Mouse (Mus musculus) hindbrain, embryonic 15.5 days (tissue): ENCODE measurements around the gene Stk35. TPM values are rescaled to one million over a fixed set of nuclear protein-coding genes. Genes with fewer than 3 reads are reported as not detected.

ENCODE experiments used
- ATAC-seq: fragments of 200-750 bp; cut with Nextera tagmentation; 2 replicates; pipeline ENCODE4 v1.8.0; 2017; ENCODE audit warnings: low read depth, moderate number of reproducible peaks, moderate TSS enrichment; ENCODE audit not compliant: low FRiP score
- H3K27ac ChIP-seq: fragments of 300-500 bp; sonication (generic); replicated peaks from 2 replicates; pipeline ENCODE4 v1.5.1; 2015; ENCODE audit warnings: mild to moderate bottlenecking, inconsistent platforms
- H3K27me3 ChIP-seq: fragments of 300-500 bp; sonication (generic); 2 replicates; pipeline ENCODE4 v1.6.1; 2015; ENCODE audit warnings: control low read depth, inconsistent platforms
- H3K36me3 ChIP-seq: fragments of 300-500 bp; sonication (generic); 2 replicates; pipeline ENCODE4 v1.6.1; 2015; ENCODE audit warnings: control low read depth, inconsistent platforms
- H3K4me1 ChIP-seq: fragments of 300-500 bp; sonication (generic); replicated peaks from 2 replicates; pipeline ENCODE4 v1.6.1; 2015; ENCODE audit warnings: control low read depth, inconsistent platforms
- H3K4me2 ChIP-seq: fragments of 300-500 bp; sonication (generic); 2 replicates; pipeline ENCODE4 v1.6.1; 2015; ENCODE audit warnings: moderate library complexity, mild to moderate bottlenecking, inconsistent platforms
- H3K4me3 ChIP-seq: fragments of 300-500 bp; sonication (generic); 2 replicates; pipeline ENCODE4 v1.5.1; 2015; ENCODE audit warnings: mild to moderate bottlenecking, inconsistent platforms
- H3K9ac ChIP-seq: fragments of 300-500 bp; sonication (generic); 2 replicates; pipeline ENCODE4 v1.6.1; 2015; ENCODE audit warnings: inconsistent platforms
- H3K9me3 ChIP-seq: fragments of 300-500 bp; sonication (generic); 2 replicates; pipeline ENCODE4 v1.6.1; 2016; ENCODE audit warnings: control low read depth, inconsistent platforms
- WGBS: fragments of 180-500 bp; shearing (Covaris S2); methylation state at CpG from one replicate; pipeline ENCODE4 v1.1.7; 2015; 5-methylcytosine and 5-hydroxymethylcytosine counted together
- polyA plus RNA-seq: library from polyadenylated mRNA; unstranded; fragments of >200 nt; fragmentation: Nextera tagmentation; extraction: Ambion mirVana; gene quantifications from 2 replicates; pipeline ENCODE4 v1.2.1, GENCODE M21; 2015

Gene Stk35
- polyA plus RNA-seq: 7.4 and 8.9 TPM in 2 replicates

DNA sequence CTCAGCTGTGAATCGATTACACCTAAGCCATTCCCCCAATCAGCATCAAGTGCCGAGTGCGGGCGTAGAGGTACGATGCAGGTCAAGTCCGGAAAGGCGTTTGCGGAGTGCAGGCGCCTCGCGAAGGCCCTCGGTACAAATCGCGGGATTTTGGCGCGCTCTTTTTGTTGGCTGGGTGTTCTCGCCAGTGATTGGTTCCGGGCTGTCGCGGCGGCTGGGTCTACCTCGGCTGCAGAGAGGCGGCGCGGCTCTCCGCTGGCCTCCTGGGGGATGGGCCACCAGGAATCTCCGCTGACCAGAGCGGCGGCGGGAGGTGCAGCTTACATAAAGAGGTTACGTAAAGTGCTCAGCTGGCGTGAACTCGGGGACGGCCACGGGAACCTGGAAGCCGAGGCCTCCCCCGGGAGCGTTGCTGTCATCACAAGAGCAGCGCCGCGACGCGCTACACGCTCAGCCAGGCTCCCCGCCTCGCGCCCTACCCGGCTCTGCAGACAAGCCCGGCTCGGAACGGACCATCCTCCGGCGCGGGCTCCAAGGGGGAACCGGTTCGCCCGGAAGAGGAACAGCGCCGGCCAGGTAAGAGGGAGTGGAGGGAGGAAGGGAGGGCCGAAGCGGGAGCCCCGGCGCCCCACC lies at the start of gene Stk35:
Stk35 (plus strand) TSS at position 247 of the 633 bp plus-strand sequence.
- Histone ChIP-seq H3K4me2 (peak within 1 kb of the TSS; percentile 87), H3K9me3 (no peaks in the 10 kb centered on the region), H3K9ac (peak within 1 kb of the TSS; percentile 92), H3K27ac (peak within 1 kb of the TSS; percentile 98), H3K4me3 (peak within 1 kb of the TSS; percentile 100), H3K4me1 (peaks cover 36% of the 10 kb centered on the region), H3K36me3 (no peaks in the 10 kb centered on the region), H3K27me3 (no peaks in the 10 kb centered on the region)
- ATAC-seq: peak; percentile 91
- under 1% methylated on average over 56 of the region's 63 CpGs for WGBS

DNA sequence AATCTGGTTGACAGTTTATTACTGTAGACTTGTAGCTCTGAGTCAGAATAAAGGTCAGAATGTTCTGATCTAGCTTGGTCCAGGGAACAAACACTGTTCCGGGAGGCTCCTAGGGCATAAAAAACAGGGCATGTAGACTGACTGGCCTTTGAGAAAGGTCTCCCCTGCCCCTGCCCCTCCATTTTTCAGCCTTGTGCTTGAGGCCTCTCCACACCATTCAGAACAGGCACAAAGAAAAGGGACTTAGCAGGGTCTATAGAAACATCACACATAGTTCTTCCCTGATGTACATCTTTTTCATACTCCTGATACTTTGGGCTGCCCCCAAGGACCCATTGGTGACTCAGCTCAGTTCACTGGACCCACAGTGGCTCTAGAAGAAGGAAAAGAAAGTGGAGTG lies 18.3 kb upstream of the Stk35 start:
- 100% methylated on average over 1 of the region's 1 CpGs for WGBS

DNA sequence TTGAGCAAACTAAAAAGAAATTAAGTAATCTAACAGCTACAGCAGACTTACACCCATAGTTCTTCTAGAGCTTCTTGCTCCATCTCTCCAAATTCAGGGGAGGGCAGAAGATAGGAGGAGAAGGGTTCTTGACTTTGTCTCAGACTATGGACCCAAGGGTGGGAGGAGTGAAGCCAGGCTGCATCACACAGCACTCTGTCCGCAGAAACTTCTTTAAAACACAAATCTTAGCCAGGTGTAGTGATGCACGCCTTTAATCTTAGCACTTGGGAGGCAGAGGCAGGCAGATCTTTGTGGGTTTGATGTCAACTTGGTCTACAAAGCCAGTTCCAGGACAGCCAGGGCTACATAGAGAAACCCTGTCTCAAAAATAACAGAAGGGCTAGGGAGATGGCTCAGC lies 3.8 kb upstream of the Stk35 start:
- Histone ChIP-seq H3K9me3 (no peaks in the 10 kb centered on the region), H3K9ac (no peak overlapping the region), H3K36me3 (no peaks in the 10 kb centered on the region), H3K27ac (no peak overlapping the region), H3K27me3 (no peaks in the 10 kb centered on the region), H3K4me2 (no peak overlapping the region), H3K4me3 (no peak overlapping the region), H3K4me1 (peaks cover 6% of the 10 kb centered on the region)
- ATAC-seq: no peak
- 92% methylated on average over 2 of the region's 2 CpGs for WGBS

More for the DNA sequence above, 18.3 kb upstream of the Stk35 start:
- H3K27me3 ChIP-seq: no peaks in the 10 kb centered on the region
- no peak overlapping the region for H3K4me2 ChIP-seq
- H3K9me3 ChIP-seq: no peaks in the 10 kb centered on the region
- ATAC-seq: no peak
- no peak overlapping the region for H3K9ac ChIP-seq
- no peaks in the 10 kb centered on the region for H3K36me3 ChIP-seq
- H3K4me3 ChIP-seq: no peak overlapping the region
- no peaks in the 10 kb centered on the region for H3K4me1 ChIP-seq
- no peak overlapping the region for H3K27ac ChIP-seq

DNA sequence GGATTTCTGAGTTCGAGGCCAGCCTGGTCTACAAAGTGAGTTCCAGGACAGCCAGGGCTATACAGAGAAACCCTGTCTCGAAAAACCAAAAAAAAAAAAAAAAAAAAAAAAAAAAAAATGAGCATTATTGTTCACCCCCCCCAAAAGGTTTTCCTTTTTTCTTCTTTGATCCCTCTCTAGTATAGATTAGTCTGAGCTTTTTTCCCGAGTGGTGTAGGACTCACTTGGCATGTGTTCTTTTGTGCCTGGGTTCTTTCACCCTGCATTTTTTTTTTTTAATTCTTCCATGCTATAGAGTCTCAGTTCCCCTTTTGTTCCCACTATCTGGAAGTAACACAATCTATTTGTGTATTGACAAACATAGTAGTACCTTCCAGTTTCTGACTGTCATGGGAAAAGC lies 2.6 kb upstream of the Stk35 start:
- H3K36me3 ChIP-seq: no peaks in the 10 kb centered on the region
- H3K4me2 ChIP-seq: no peak overlapping the region
- H3K27ac ChIP-seq: no peak overlapping the region
- ATAC-seq: no peak
- H3K4me3 ChIP-seq: no peak overlapping the region
- H3K27me3 ChIP-seq: no peaks in the 10 kb centered on the region
- H3K9me3 ChIP-seq: no peaks in the 10 kb centered on the region
- H3K4me1 ChIP-seq: peaks cover 15% of the 10 kb centered on the region
- 73% methylated on average over 2 of the region's 3 CpGs for WGBS
- H3K9ac ChIP-seq: no peak overlapping the region

DNA sequence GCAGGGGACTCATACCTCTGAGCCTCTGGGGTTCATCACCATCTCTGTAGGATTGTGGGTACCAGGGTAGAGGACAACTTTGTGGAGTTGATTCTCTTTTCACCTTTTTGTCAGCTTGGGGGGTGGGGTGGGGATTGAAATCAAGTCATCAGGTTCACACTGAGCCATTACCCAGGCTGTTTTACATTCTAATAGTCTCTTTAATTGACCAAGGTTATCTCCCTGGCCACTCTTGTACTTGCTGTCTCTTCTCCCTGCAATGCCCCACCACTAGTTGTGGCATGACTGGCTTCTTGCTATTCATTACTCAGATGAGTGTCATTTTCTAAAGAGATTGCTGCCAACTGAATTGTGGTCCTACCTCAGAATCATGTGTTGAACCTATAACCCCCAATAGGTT lies 1.9 kb upstream of the Stk35 start:
- ATAC-seq: no peak
- no peaks in the 10 kb centered on the region for H3K9me3 ChIP-seq
- no peak overlapping the region for H3K4me2 ChIP-seq
- H3K9ac ChIP-seq: no peak overlapping the region
- no peak overlapping the region for H3K4me3 ChIP-seq
- H3K27ac ChIP-seq: no peak overlapping the region
- H3K36me3 ChIP-seq: no peaks in the 10 kb centered on the region
- peaks cover 22% of the 10 kb centered on the region for H3K4me1 ChIP-seq
- H3K27me3 ChIP-seq: no peaks in the 10 kb centered on the region

DNA sequence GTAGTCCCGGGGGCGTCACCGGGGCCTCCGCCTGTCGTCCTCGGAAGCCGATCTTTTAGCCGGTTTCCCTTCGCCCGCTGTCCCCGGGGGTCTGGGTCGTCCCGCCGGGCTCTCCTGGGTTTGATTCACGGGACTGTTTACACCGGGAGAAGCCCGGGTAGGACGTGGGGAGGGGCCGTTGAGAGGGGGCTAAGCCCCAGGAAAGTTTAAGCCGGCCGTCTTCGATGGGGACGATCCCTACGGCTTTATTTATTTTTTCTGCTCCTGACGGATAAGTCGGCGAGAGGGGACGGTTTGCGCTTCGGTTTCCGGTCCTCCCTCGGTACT lies 550 bp downstream of the Stk35 start:
- peak; percentile 70 for ATAC-seq
- Histone ChIP-seq H3K4me2 (peak overlapping the region; percentile 87), H3K9me3 (no peaks in the 10 kb centered on the region), H3K27me3 (no peaks in the 10 kb centered on the region), H3K4me1 (peaks cover 38% of the 10 kb centered on the region), H3K4me3 (peak overlapping the region; percentile 100), H3K36me3 (no peaks in the 10 kb centered on the region), H3K27ac (peak overlapping the region; percentile 98), H3K9ac (peak overlapping the region; percentile 92)
- 0% methylated on average over 32 of the region's 32 CpGs for WGBS

DNA sequence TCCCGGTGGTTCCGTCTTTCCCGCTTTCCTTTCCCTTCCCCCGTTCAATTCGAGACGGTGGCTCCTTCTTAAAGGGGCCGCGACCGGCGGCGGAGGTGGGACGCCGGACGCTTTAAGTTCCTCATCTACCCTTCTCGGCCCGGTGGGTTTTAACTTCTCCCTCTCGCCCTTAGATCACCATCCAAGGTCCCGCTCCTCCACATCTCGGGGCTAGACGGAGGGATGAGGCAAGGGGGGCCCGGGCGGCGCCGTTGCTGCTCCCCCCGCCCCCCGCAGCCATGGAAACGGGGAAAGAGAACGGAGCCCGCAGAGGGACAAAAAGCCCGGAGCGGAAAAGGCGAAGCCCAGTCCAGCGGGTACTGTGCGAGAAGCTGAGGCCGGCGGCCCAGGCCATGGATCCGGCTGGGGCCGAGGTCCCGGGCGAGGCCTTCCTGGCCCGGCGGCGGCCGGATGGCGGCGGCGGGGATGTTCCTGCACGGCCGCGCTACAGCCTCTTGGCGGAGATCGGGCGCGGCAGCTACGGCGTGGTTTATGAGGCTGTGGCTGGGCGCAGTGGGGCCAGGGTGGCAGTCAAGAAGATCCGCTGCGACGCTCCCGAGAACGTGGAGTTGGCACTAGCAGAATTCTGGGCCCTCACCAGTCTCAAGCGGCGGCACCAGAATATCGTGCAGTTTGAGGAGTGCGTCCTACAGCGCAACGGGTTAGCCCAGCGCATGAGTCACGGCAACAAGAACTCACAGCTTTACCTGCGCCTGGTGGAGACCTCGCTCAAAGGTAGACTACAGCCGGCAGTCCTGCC lies 1.1 kb downstream of the Stk35 start:
- H3K36me3 ChIP-seq: no peaks in the 10 kb centered on the region
- peak overlapping the region; percentile 100 for H3K4me3 ChIP-seq
- peak overlapping the region; percentile 98 for H3K27ac ChIP-seq
- peak overlapping the region; percentile 87 for H3K4me2 ChIP-seq
- no peaks in the 10 kb centered on the region for H3K9me3 ChIP-seq
- peak overlapping the region; percentile 92 for H3K9ac ChIP-seq
- H3K27me3 ChIP-seq: no peaks in the 10 kb centered on the region
- H3K4me1 ChIP-seq: peaks cover 41% of the 10 kb centered on the region
- ATAC-seq: peak; percentile 85
- under 1% methylated on average over 73 of the region's 73 CpGs for WGBS

DNA sequence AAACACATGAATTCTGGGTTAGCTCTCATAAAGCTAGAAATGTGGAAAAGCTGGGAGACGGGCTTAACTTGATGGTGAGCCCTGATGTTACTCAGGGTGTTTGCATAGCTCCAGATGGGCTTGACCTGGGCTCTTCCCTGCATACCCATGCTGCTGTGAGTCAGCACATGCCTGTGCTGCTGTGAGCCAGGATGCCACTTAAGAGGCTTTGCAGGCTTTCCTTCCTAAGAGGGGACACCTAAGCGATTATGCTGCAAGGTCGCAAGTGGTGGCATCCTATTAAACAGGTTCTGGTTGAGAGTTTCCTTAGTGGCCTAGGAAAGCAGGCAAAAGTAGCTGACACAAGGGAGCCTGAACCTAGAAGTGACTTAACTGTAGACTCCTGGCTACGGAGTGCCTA lies 5.2 kb downstream of the Stk35 start:
- WGBS: 95% methylated on average over 4 of the region's 4 CpGs
- Histone ChIP-seq H3K4me3 (no peak overlapping the region), H3K27ac (no peak overlapping the region), H3K4me1 (peaks cover 41% of the 10 kb centered on the region), H3K4me2 (no peak overlapping the region), H3K27me3 (no peaks in the 10 kb centered on the region), H3K36me3 (peaks cover 7% of the 10 kb centered on the region), H3K9me3 (no peaks in the 10 kb centered on the region), H3K9ac (no peak overlapping the region)
- no peak for ATAC-seq

DNA sequence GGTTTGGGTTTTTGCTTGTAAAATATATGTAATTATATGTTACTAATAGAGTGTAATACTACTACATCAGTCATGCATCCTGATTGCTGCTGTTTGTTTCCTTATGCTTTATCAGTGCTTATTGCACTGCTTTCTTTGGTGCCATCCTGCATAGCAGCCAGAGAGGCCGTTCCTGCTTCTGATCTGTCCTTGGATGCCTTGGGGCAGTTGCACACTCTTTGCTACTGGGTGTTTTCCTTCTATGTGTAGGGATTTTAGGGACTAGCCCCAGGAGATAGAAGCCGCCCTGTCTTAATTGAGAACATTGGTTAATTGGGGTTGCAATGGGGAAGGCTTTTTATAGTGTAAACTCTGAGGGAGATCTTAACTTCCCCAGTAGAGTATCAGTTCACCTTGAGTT lies 6.2 kb downstream of the Stk35 start:
- no peaks in the 10 kb centered on the region for H3K27me3 ChIP-seq
- peaks cover 41% of the 10 kb centered on the region for H3K4me1 ChIP-seq
- no peaks in the 10 kb centered on the region for H3K9me3 ChIP-seq
- H3K27ac ChIP-seq: no peak overlapping the region
- WGBS: 96% methylated on average over 2 of the region's 2 CpGs
- H3K36me3 ChIP-seq: peaks cover 17% of the 10 kb centered on the region
- no peak overlapping the region for H3K9ac ChIP-seq
- ATAC-seq: no peak
- H3K4me2 ChIP-seq: no peak overlapping the region
- H3K4me3 ChIP-seq: no peak overlapping the region

DNA sequence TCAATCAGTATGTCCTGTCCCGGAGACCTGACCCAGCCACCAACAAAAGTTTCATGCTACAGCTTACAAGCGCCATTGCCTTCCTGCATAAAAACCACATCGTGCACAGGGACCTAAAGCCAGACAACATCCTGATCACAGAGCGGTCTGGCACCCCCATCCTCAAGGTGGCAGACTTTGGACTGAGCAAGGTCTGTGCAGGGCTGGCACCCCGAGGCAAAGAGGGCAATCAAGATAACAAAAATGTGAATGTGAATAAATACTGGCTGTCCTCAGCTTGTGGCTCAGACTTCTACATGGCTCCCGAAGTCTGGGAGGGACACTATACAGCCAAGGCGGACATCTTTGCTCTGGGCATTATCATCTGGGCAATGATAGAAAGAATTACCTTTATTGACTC lies 10.2 kb downstream of the Stk35 start:
- H3K27me3 ChIP-seq: no peaks in the 10 kb centered on the region
- no peak overlapping the region for H3K4me3 ChIP-seq
- no peak overlapping the region for H3K9ac ChIP-seq
- H3K9me3 ChIP-seq: no peaks in the 10 kb centered on the region
- peaks cover 17% of the 10 kb centered on the region for H3K4me1 ChIP-seq
- H3K4me2 ChIP-seq: no peak overlapping the region
- ATAC-seq: no peak
- peaks cover 17% of the 10 kb centered on the region for H3K36me3 ChIP-seq
- WGBS: 98% methylated on average over 7 of the region's 7 CpGs
- H3K27ac ChIP-seq: no peak overlapping the region

DNA sequence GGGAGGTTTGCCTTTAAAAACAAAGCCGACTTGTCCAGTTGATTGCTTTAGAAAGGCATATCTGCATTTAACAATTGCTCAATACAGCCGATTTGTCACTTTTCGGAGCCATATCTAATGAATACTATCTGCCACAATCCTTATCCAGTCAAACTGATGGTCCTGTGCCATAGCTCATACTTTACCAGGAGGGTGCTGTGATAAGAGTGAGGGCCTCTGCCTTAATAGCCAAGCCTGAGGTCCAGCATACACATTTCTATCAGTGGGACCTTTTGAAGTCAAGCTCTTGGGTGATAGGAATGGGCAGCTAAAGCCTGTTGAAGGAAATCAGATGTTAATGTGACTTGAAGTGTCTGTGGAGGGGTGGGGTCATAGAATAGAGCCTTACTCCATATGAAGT lies 13.7 kb downstream of the Stk35 start:
- Histone ChIP-seq H3K9ac (no peak overlapping the region), H3K4me2 (no peak overlapping the region), H3K4me1 (0 out of 2 replicates have a peak, but pooled peaks cover 10% of the 10 kb centered on the region), H3K4me3 (no peak overlapping the region), H3K27me3 (no peaks in the 10 kb centered on the region), H3K9me3 (no peaks in the 10 kb centered on the region), H3K27ac (no peak overlapping the region), H3K36me3 (peaks cover 17% of the 10 kb centered on the region)
- 93% methylated on average over 3 of the region's 3 CpGs for WGBS
- ATAC-seq: no peak

DNA sequence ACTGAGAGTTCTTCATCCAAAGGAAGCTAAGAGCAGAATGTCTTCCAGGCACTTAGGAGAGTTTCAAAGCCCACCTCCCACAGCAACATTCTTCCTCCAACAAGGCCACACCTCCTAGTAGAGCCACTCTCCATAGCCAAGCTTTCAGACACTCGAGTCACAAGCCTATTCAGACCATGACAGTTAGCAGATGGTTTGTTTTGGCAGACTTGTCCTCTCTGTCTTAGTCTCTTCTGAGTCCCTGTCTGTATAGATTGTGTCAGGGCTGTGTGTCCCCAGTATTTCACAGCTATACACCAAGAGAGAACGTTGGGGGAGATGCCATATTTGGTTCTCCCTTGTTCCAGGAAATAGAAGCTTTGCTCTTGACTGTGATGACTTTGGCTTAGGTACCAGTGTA lies 14.8 kb downstream of the Stk35 start:
- no peak overlapping the region for H3K4me3 ChIP-seq
- H3K9me3 ChIP-seq: no peaks in the 10 kb centered on the region
- ATAC-seq: no peak
- peaks cover 12% of the 10 kb centered on the region for H3K36me3 ChIP-seq
- 0 out of 2 replicates have a peak, but pooled peaks cover 14% of the 10 kb centered on the region for H3K4me1 ChIP-seq
- no peak overlapping the region for H3K27ac ChIP-seq
- no peak overlapping the region for H3K9ac ChIP-seq
- H3K4me2 ChIP-seq: no peak overlapping the region
- H3K27me3 ChIP-seq: no peaks in the 10 kb centered on the region
- 67% methylated on average over 2 of the region's 2 CpGs for WGBS
